Mouse (Mus musculus): ENCODE data around the gene Mfap1a. TPM values are rescaled to one million over a fixed set of nuclear protein-coding genes. Genes with fewer than 3 reads are reported as not detected.
"Not testable (repeated sequence)": the region's sequence is repeated elsewhere in the genome, so short reads cannot be mapped to it uniquely, and the experiment has no call there.

Mfap1a gene
- polyA plus RNA-seq, 1 experiment = 2.9 TPM

- WGBS = 88% methylated on average over 3 of the region's 3 CpGs
- no peak for DNase-seq (ENCODE audit: low read depth, low spot score)
Measured at GRCm38 (mm10) chr2:121477491-121478266, 28.8 kb downstream of the Mfap1a start.

GRCm38 (mm10) chr2:121475306-121475705 lies 31.2 kb downstream of the Mfap1a start:
- WGBS = 94% methylated on average over 2 of the region's 2 CpGs
- DNase-seq (ENCODE audit: low read depth, low spot score) = not testable (repeated sequence)

- WGBS = 25% methylated on average over 8 of the region's 8 CpGs
- DNase-seq (ENCODE audit: low read depth, low spot score) = no peak
Measured at GRCm38 (mm10) chr2:121474180-121474535, 32.3 kb downstream of the Mfap1a start.

GRCm38 (mm10) chr2:121473301-121474179 lies 32.9 kb downstream of the Mfap1a start, which contains the start of gene Mfap1b:
Mfap1b (minus strand) TSS chr2:121474067.
- WGBS = 4% methylated on average over 41 of the region's 41 CpGs
- DNase-seq (ENCODE audit: low read depth, low spot score) = peak; percentile 81

- not testable (repeated sequence) for DNase-seq (ENCODE audit: low read depth, low spot score)
- WGBS = 83% methylated on average over 3 of the region's 3 CpGs
Measured at GRCm38 (mm10) chr2:121472783-121473182, 33.7 kb downstream of the Mfap1a start.

- 61% methylated on average over 2 of the region's 6 CpGs for WGBS
- DNase-seq (ENCODE audit: low read depth, low spot score) = not testable (repeated sequence)
Measured at GRCm38 (mm10) chr2:121468982-121469381, 37.5 kb downstream of the Mfap1a start.

GRCm38 (mm10) chr2:121460071-121460470 lies 46.4 kb downstream of the Mfap1a start:
- WGBS = 50% methylated on average over 2 of the region's 2 CpGs
- no peak for DNase-seq (ENCODE audit: low read depth, low spot score)

- WGBS = 3% methylated on average over 41 of the region's 41 CpGs
Measured at GRCm38 (mm10) chr2:121456692-121457642, 49.5 kb downstream of the Mfap1a start, which contains the start of gene Serinc4. Serinc4 (minus strand) TSS chr2:121456781.

GRCm38 (mm10) chr2:121455534-121455933 lies 50.9 kb downstream of the Mfap1a start:
- DNase-seq (ENCODE audit: low read depth, low spot score) = no peak
- WGBS = 70% methylated on average over 5 of the region's 5 CpGs

More at GRCm38 (mm10) chr2:121456692-121457642, 49.5 kb downstream of the Mfap1a start, which contains the start of gene Serinc4:
- peak; percentile 74 for DNase-seq (ENCODE audit: low read depth, low spot score)

- DNase-seq (ENCODE audit: low read depth, low spot score) = no peak
- 86% methylated on average over 6 of the region's 6 CpGs for WGBS
Measured at GRCm38 (mm10) chr2:121453917-121454316, 52.5 kb downstream of the Mfap1a start.

- DNase-seq (ENCODE audit: low read depth, low spot score) = no peak
- 52% methylated on average over 4 of the region's 4 CpGs for WGBS
Measured at GRCm38 (mm10) chr2:121452990-121453389, 53.5 kb downstream of the Mfap1a start, which contains the start of gene Hypk. Hypk (plus strand) TSS chr2:121453290.

- no peak for DNase-seq (ENCODE audit: low read depth, low spot score)
- 81% methylated on average over 4 of the region's 4 CpGs for WGBS
Measured at GRCm38 (mm10) chr2:121452361-121452760, 54.1 kb downstream of the Mfap1a start.

GRCm38 (mm10) chr2:121450093-121450492 lies 56.4 kb downstream of the Mfap1a start:
- no peak for DNase-seq (ENCODE audit: low read depth, low spot score)
- WGBS = 2% methylated on average over 7 of the region's 7 CpGs

GRCm38 (mm10) chr2:121449545-121450011 lies 56.9 kb downstream of the Mfap1a start:
- WGBS = 1% methylated on average over 54 of the region's 54 CpGs
- DNase-seq (ENCODE audit: low read depth, low spot score) = no peak

GRCm38 (mm10) chr2:121448739-121449535 lies 57.5 kb downstream of the Mfap1a start, which contains the start of gene Serf2:
Serf2 (plus strand) TSS chr2:121449195.
- under 1% methylated on average over 72 of the region's 74 CpGs for WGBS
- DNase-seq (ENCODE audit: low read depth, low spot score) = peak; percentile 96

- DNase-seq (ENCODE audit: low read depth, low spot score) = no peak
- WGBS = 9% methylated on average over 9 of the region's 9 CpGs
Measured at GRCm38 (mm10) chr2:121448136-121448535, 58.3 kb downstream of the Mfap1a start.

- DNase-seq (ENCODE audit: low read depth, low spot score) = no peak
- WGBS = 66% methylated on average over 3 of the region's 3 CpGs
Measured at GRCm38 (mm10) chr2:121447006-121447405, 59.5 kb downstream of the Mfap1a start.

- DNase-seq (ENCODE audit: low read depth, low spot score) = no peak
- WGBS = 65% methylated on average over 4 of the region's 4 CpGs
Measured at GRCm38 (mm10) chr2:121446506-121446905, 60.0 kb downstream of the Mfap1a start.

Measured in large intestine, adult 2 months (tissue).